Mouse (Mus musculus) testis, adult 2 months (tissue): ENCODE measurements around the gene Gpr68.

Experiments
- CTCF ChIP-seq: fragments of 200-500 bp; IDR thresholded peaks from 2 replicates; pipeline ENCODE4 v1.5.1; 2012; ENCODE audit warnings: low read depth, mild to moderate bottlenecking, inconsistent platforms, low read length, moderate library complexity; ENCODE audit not compliant: control insufficient read depth, insufficient read depth, insufficient replicate concordance
- POLR2A ChIP-seq: fragments of 200-500 bp; IDR thresholded peaks from 2 replicates; pipeline ENCODE4 v1.6.1; 2012; ENCODE audit warnings: low read depth, mild to moderate bottlenecking, inconsistent platforms, low read length, moderate library complexity; ENCODE audit not compliant: control insufficient read depth

DNA sequence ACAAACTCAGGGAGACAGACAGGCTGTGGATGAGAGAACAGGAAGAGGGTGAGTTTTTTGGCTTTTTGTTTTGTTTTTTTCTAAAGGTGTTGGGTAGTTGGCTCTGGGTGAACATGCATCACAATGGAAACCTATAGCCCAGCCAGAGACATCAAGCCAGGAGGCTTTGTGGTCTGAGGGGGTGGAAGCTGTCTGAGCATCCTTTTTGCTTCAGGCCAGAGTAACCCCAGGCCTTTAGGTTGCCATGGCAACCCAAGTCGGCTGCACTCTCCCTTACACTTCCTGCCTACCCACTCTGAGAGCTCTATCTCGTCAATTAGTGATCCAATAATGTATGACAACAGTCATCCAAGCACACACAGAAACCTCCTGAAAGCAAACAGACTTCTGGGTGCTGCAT is 12.5 kb downstream of the Gpr68 start:
- TF ChIP-seq POLR2A = no peak
- no peak for TF ChIP-seq CTCF
